Mouse (Mus musculus) testis, adult 2 months (tissue): Measurements from ENCODE around the gene Dhh. TPM values are rescaled to one million over a fixed set of nuclear protein-coding genes. Genes with fewer than 3 reads are reported as not detected.
"Not testable (repeated sequence)": the region's sequence is repeated elsewhere in the genome, so short reads cannot be mapped to it uniquely, and the experiment has no call there.

Experiments used
- H3K27ac ChIP-seq: fragments of 200-500 bp; 2 replicates; pipeline ENCODE4 v1.5.1; 2012; ENCODE audit warnings: low read depth, low read length; ENCODE audit not compliant: control insufficient read depth, insufficient read depth
- H3K27me3 ChIP-seq: fragments of 200-500 bp; 2 replicates; pipeline ENCODE4 v1.6.1; 2012; ENCODE audit warnings: mild to moderate bottlenecking, low read length, moderate library complexity; ENCODE audit not compliant: control insufficient read depth, insufficient read depth
- H3K36me3 ChIP-seq: fragments of 200-500 bp; 2 replicates; pipeline ENCODE4 v1.6.1; 2012; ENCODE audit warnings: mild to moderate bottlenecking, low read length; ENCODE audit not compliant: control insufficient read depth, insufficient read depth
- H3K4me1 ChIP-seq: fragments of 200-500 bp; 2 replicates; pipeline ENCODE4 v1.6.1; 2012; ENCODE audit warnings: low read length; ENCODE audit not compliant: control insufficient read depth, insufficient read depth
- H3K4me3 ChIP-seq: fragments of 200-500 bp; 2 replicates; pipeline ENCODE4 v1.5.1; 2012; ENCODE audit warnings: low read depth, mild to moderate bottlenecking, low read length, moderate library complexity, mixed read lengths; ENCODE audit not compliant: control insufficient read depth
- CTCF ChIP-seq: fragments of 200-500 bp; IDR thresholded peaks from 2 replicates; pipeline ENCODE4 v1.5.1; 2012; ENCODE audit warnings: low read depth, mild to moderate bottlenecking, inconsistent platforms, low read length, moderate library complexity; ENCODE audit not compliant: control insufficient read depth, insufficient read depth, insufficient replicate concordance
- POLR2A ChIP-seq: fragments of 200-500 bp; IDR thresholded peaks from 2 replicates; pipeline ENCODE4 v1.6.1; 2012; ENCODE audit warnings: low read depth, mild to moderate bottlenecking, inconsistent platforms, low read length, moderate library complexity; ENCODE audit not compliant: control insufficient read depth
- polyA plus RNA-seq: library from polyadenylated mRNA; depleted of rRNA; stranded (reverse); fragments of >200 nt; gene quantifications from 2 replicates; pipeline ENCODE4 v1.2.3, GENCODE M21; 2012

Gene Dhh
- polyA plus RNA-seq, 1 experiment: 10.8 TPM

- Histone ChIP-seq H3K4me1 (peaks cover 7% of the 10 kb centered on the region), H3K4me3 (peak overlapping the region; percentile 87), H3K36me3 (no peaks in the 10 kb centered on the region; the same call in 1 of the 2 replicates), H3K27ac (peak overlapping the region; percentile 86), H3K27me3 (no peaks in the 10 kb centered on the region)
- TF ChIP-seq CTCF (0 out of 2 replicates have a peak, but pooled peaks have one; percentile 13), POLR2A (peak; percentile 69)
These were observed 35.5 kb upstream of the Dhh start for GRCm38 (mm10) chr15:98933833-98934216.

DNA sequence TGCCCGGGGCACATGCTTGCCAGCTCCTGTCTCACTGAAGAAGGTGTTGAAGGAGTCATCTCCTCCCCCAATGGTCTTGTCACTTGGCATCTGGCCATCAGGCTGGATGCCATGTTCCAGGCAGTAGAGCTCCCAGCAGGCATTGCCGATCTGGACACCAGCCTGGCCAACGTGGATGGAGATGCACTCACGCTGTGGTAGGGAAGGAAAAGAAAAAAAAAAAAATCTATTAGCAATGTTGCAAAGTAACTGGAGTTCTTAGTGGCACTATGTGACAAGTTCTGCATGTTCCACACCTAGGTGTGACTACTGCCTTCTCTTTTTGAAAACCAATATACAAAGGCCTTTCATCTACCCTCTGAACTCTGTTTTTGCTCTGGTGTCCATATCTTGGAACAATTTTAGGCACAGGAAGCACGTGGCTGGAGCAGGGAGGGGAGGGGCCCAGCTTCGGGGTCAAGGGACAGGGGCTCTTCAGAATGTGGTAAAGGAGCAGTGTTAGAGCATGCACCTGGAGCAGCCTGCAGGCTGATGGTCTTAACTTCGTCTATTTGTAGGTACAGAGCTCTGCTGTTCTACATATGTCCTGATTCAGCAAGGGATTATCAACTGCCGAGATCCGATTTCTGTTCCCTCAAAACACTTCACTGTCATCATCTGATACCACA, 34.8 kb upstream of the Dhh start:
- peak overlapping the region; percentile 86 for H3K27ac ChIP-seq
- H3K4me1 ChIP-seq, H3K36me3 ChIP-seq, H3K27me3 ChIP-seq: not testable (repeated sequence)
- peak overlapping the region; percentile 87 for H3K4me3 ChIP-seq

- peaks cover 7% of the 10 kb centered on the region for H3K4me1 ChIP-seq
- no peak overlapping the region for H3K27ac ChIP-seq
- H3K27me3 ChIP-seq: no peaks in the 10 kb centered on the region
- no peak overlapping the region for H3K4me3 ChIP-seq
- TF ChIP-seq CTCF (no peak), POLR2A (no peak)
- H3K36me3 ChIP-seq: no peaks in the 10 kb centered on the region; the same call in 1 of the 2 replicates
These were observed 32.7 kb upstream of the Dhh start for GRCm38 (mm10) chr15:98930998-98931397.

GRCm38 (mm10) chr15:98930017-98930734, 31.8 kb upstream of the Dhh start:
- Histone ChIP-seq H3K27me3 (no peaks in the 10 kb centered on the region), H3K27ac (no peak overlapping the region), H3K36me3 (no peaks in the 10 kb centered on the region; the same call in 1 of the 2 replicates), H3K4me1 (peaks cover 3% of the 10 kb centered on the region), H3K4me3 (no peak overlapping the region)
- no peak for TF ChIP-seq CTCF
- TF ChIP-seq POLR2A: no peak

DNA sequence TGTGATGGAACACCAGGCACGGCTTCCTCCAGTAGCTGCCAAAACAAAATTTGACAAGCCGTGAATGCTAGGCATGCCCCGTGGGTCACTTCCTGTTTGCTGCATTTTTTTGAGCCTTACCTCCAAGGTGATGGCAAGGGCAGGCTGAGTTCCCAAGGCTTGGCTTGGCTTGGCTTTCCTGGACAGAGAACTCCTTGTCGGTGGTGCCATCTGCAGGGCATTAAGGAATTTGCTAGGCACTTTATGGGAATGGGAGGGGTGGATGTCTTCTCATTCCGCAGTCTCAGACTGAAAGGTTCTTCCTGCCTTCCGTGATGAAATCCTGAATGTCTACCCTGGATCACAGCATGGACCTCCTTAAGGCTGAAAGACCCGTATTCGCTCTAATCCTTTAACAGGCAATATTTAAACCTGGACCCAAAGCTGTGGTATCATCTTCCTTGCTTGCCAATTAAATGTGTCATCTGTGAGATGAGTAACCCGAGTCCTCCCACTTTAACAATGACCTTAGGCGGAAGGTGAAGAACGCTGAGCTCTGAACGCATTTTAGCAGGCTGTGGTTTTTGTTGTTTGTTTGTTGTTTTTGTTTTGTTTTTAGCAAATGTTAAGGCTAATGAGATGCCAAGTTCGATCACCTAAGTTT, 30.4 kb upstream of the Dhh start:
- TF ChIP-seq CTCF (peak; percentile 39; the same call in 1 of the 2 replicates), POLR2A (no peak)
- Histone ChIP-seq H3K27me3 (no peaks in the 10 kb centered on the region), H3K36me3 (no peaks in the 10 kb centered on the region; the same call in 1 of the 2 replicates), H3K4me1 (peaks cover 3% of the 10 kb centered on the region), H3K27ac (no peak overlapping the region), H3K4me3 (no peak overlapping the region)

DNA sequence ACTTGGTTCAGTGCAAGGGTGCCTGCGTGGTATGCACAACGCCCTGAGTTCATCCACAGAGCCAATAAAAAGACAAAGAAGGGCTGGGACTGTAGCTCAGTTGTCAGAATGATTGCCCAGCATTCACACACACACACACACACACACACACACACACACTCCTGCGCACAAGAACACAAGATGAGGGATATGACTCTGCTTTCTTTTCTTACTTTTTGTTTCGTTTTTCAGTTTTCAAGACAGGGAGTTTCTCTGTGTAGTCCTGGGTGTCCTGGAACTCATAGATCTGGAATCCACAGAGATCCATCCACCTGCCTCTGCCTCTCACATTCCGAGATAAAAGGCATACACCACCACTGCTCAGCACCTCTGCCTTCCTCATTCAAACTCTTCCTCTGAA, 29.2 kb upstream of the Dhh start:
- no peak for TF ChIP-seq POLR2A
- TF ChIP-seq CTCF: no peak
- Histone ChIP-seq H3K27ac (no peak overlapping the region), H3K4me3 (no peak overlapping the region), H3K27me3 (no peaks in the 10 kb centered on the region), H3K36me3 (no peaks in the 10 kb centered on the region; the same call in 1 of the 2 replicates), H3K4me1 (no peaks in the 10 kb centered on the region)

DNA sequence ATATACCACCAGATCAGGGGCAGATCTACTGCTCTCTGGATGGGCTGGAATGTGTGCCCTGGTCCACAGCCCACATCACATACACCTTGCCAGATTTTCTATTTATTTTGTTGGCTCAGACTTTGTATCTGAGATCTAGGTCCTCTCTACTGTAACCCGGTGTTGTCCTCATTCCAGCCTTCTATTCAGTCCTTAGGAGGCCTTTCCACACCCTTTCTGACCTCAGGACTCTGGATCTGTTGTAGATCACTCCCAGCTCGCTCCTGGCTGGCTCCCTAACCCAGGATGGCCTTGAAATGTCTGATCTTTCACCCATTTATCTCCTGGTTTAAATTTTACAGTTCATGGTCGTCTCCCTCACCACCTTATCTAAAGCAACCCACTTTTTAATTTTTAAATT, 26.3 kb upstream of the Dhh start:
- Histone ChIP-seq H3K36me3 (no peaks in the 10 kb centered on the region), H3K27ac (no peak overlapping the region), H3K27me3 (no peaks in the 10 kb centered on the region), H3K4me3 (no peak overlapping the region), H3K4me1 (peaks cover 2% of the 10 kb centered on the region; the same call in 1 of the 2 replicates)
- TF ChIP-seq POLR2A (no peak), CTCF (no peak)
